Mouse (Mus musculus) cortical plate, adult 2 months (tissue): ENCODE results near the gene Tead1.

Experiments
- CTCF ChIP-seq: fragments of 200-500 bp; IDR thresholded peaks from 2 replicates; pipeline ENCODE4 v1.5.1; 2011; ENCODE audit warnings: mild to moderate bottlenecking, control low read depth, low read length; ENCODE audit not compliant: insufficient read depth; ENCODE audit errors: extremely low read depth
- POLR2A ChIP-seq: fragments of 200-500 bp; IDR thresholded peaks from 2 replicates; pipeline ENCODE4 v1.6.1; 2011; ENCODE audit warnings: mild to moderate bottlenecking, low read length, control low read depth; ENCODE audit not compliant: insufficient read depth; ENCODE audit errors: extremely low read depth

- TF ChIP-seq CTCF (no peak), POLR2A (no peak)
These were observed 175.4 kb downstream of the Tead1 start for GRCm38 (mm10) chr7:112854516-112854915.
